Mouse (Mus musculus) myocyte (in vitro differentiated cells): ENCODE results near the gene Tmcc3.

Source experiments
- MAX ChIP-seq: IDR thresholded peaks from one replicate; pipeline ENCODE4 v1.6.1; 2011; ENCODE audit warnings: low read depth, mild to moderate bottlenecking, control low read depth
- MYOD1 ChIP-seq, 3 experiments: IDR thresholded peaks; one replicate each; pipeline ENCODE4 v1.6.1; 2011; ENCODE audit warnings: control low read depth in 2 of 3, low read depth in 2 of 3, mild to moderate bottlenecking in 2 of 3, moderate library complexity in 1 of 3; ENCODE audit not compliant: insufficient read length in 2 of 3, control insufficient read depth in 1 of 3
- POLR2A ChIP-seq: IDR thresholded peaks from one replicate; pipeline ENCODE4 v1.6.1; 2011; ENCODE audit warnings: low read depth, mild to moderate bottlenecking, control low read depth, moderate library complexity; ENCODE audit not compliant: insufficient read length
- POLR2AphosphoS2 ChIP-seq: IDR thresholded peaks from one replicate; pipeline ENCODE4 v1.6.1; 2011; ENCODE audit warnings: low read depth, control low read depth; ENCODE audit not compliant: insufficient read length
- SRF ChIP-seq: IDR thresholded peaks from one replicate; pipeline ENCODE4 v1.6.1; 2011; ENCODE audit warnings: low read depth; ENCODE audit not compliant: control insufficient read depth, insufficient read length
- USF1 ChIP-seq: IDR thresholded peaks from one replicate; pipeline ENCODE4 v1.6.1; 2011; ENCODE audit warnings: low read depth, mild to moderate bottlenecking, control low read depth, moderate library complexity

GRCm38 (mm10) chr10:94282797-94283196 is 29.0 kb upstream of the Tmcc3 start:
- TF ChIP-seq SRF, result no peak
- no peak for TF ChIP-seq POLR2AphosphoS2
- TF ChIP-seq USF1, result no peak
- TF ChIP-seq POLR2A, result no peak
- TF ChIP-seq MYOD1 (IDR thresholded peaks at IDR 0.05; ENCODE audit: control insufficient read depth in 1 of 3, insufficient read length in 2 of 3, low read depth in 2 of 3), result no peak
- TF ChIP-seq MAX, result no peak
